Mouse (Mus musculus) fat pad, adult 2 months (tissue): Measurements from ENCODE around the gene Dapk1.

Experiments
- DNase-seq: peaks from one replicate; pipeline ENCODE4 v3.0.0-alpha.2; 2011; ENCODE audit warnings: low read depth, low spot score; ENCODE audit errors: extremely low read depth

Dapk1 gene

DNA sequence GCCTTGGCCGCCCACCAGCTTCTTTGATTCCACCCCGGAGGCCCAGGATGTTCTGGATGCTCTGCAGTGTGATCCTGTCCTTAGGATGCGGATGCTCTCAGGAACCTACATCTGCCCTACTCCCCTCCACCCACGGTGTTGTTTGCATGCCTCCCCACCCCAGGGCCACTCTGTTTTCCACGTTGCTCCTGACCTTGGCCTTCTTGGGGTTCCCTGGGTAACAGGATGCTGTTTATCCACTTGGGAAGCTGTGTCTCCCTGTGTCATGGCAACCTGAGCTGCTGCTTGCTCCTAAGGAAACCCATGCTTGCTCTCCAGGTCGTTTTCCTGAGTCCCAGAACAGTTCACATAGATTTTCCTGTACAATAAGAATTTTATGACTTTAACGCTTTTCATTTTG is 86.1 kb downstream of the Dapk1 start:
- no peak for DNase-seq

DNA sequence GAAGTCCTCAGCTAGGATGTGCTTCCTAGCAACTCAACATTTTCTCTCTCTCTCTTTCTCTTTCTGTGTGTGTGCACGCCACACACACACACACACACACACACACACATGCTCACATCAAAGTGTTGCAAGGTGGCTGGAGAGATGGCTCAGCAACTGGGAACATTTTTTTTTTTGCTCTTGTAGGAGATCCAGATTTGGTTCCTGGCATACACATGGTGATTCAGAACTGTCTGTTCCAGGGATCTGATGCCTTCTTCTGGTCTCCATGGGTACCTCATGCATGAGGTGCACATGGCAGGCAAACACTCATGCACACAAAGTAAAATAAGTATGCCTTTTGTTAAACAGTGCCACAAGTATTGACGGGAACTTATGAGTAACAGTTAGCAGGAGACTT is 89.2 kb downstream of the Dapk1 start:
- no peak for DNase-seq

DNA sequence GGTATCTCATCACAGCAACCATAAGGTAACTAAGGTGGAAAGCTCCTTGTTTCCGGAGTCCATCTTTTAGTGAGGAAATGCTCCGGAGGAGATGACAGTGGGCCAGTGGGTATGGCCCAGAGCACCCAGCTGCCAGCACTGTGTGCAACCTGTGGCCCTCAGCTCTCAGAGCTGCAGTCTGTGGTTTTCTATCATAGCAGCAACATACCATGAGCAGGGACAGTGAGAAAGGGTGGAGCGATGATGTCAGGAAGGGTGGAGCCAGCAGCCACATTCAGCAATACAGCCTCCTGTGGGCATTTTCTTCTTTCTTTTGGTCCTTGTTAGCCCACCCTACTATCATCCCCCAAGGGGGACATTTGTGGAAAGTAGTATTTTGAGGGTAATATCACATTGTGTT is 90.2 kb downstream of the Dapk1 start:
- no peak for DNase-seq

DNA sequence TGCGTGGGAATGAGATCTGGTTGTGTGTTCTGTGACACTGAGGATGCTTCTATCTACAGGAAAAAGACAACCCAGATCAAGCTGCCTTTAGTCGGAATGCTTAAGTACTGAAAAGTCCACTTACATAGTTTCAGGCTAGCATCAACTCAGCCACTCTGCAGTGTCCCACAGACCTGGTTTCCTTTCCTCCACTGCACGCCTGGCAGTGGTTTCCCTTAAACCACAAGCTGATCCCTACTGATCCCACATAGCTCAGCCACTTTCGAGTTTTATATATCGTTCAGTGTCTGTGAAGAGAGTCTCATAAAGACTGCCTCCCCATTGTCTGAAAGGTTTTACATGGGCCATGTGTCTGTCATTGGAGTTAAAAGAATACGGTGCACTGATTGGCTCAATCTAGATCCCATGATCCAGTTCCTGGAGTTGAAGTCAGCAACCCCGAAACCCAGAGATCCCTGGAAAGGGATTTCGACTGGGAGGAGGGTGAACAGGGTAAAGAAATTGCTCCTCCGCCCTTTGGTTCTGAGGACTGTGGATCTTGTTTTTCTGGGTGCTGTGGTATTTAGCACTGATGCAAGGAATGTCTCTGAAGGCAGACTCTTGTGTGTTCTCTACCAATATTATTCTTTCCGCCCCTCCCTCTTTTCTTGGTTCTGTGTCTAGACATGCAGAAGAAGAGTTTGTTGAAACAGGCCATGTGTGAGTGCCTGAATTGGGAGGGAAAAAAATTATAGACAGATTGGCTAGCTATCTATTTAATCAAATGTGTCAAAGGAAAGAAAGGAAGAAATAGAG is 93.6 kb downstream of the Dapk1 start:
- DNase-seq: no peak

DNA sequence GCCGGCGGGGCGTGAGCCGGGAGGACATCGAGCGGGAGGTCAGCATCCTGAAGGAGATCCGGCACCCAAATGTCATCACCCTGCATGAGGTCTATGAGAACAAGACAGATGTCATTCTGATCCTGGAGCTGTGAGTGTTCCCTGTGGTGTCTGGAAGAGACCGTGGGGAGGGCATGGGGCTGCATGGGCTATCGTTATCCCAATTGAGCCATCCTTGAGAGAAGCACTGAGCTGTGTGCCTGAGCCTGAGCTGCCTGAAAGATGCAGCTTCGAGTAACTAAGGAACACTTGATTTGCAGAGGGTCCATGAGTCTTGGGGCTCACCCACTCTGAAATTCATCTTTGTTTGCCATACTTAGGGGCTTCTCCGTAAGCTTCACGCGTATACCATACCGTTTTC is 94.6 kb downstream of the Dapk1 start:
- no peak for DNase-seq

DNA sequence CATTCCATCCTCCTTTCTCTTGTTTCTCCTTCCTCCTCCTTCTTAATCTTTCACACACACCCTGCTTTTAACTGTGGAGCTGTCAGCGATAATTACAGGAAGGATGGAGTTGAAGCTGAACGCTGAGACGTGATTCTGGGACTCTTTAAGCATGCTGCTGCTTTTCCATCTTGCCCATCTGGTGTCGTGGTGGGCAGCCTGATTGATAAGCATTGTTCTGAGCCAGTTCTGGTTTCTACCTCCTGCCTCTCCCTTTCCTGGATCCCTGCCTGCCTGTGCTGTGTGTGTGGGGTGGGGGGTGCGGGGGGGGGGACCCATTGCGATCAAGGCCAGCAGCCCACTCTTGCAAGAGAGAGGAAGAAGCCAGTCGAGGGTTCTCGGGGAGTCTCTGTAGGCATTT is 95.0 kb downstream of the Dapk1 start:
- DNase-seq: no peak

DNA sequence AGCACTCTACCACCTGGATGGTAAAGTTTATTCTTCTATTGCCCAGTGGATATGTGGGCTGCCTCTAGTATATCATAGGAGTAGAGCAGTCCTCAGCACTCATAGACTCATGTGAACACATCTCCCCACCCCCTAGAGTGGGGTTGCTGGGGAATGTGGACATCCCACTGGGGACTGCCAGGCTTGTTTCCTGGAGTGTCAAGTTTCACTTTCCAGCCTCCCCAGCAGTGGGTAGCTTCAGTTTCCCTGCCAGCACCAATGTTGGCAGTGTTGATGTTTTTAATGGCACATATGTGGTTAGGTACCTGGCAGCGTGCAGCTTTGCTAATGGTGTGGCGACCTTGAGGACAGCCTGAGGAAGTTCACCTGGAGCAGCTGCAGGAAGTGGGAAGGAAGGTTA is 96.3 kb downstream of the Dapk1 start:
- no peak for DNase-seq

DNA sequence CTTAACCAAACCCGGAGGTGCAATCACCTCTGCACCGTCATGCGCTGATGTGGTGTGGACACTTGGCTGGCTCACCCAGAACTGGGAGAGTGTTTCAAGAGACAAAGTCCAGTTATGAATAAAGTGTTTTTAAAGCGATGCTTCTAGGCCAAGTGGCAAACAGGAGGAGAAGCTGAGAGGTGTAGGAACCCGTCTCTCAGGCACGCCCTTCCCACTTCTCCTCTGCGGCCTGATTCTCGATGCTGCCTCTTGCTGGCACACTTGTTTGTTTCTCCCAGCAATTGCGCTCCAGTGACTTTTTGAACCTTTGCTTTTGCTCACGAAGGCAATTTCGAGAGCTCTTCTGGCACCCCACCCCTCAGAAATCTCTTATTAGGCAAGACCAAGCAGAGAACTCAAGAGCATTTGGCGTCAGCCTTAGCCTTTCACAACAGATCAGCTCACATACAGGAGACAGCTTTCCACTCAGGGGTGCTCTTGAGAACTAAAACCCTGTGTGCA is 100.0 kb downstream of the Dapk1 start:
- peak; percentile 97 for DNase-seq

DNA sequence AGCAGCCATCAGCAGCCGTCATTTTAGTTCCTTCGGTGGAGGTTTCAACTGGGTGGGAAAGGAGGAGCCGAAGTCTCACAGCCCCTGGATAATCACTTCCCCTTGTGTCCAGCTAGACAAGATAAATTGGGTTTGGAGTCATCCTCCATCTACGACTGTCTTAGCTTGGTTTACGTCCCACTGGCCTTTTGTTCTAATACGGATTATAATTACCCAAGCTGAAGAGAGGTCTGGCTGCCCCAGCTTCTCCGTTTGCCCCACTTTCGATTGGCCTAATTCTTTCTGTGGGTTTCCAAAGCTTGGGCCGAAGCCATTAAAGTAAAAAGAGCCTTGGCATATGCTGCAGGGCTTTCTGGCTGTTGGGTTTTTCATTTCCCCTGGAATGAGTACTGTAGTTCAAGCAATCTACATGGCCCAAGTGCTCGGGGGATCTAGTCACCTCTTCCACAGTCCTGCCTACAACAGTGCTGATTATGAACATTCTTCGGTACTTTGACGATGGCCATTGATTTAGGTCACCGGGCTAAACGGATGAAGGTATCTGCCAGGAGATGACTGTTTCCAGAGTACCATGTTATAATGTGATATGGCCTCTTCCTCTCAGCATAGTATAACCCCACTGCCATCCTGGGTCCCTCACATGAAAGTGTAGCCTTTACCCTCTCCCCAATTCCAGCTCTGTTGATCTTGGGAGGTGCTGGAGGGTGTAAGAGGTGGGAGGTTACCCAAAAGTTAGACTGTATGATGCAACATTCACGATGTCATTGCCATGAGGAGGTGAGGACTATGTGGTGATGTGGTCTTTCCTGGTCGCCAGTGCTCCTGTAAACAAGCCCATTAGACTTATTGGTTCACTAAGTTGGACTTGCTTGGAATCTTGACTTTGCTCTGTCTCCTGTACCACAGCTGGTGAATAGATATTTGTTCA is 106.1 kb downstream of the Dapk1 start:
- no peak for DNase-seq

DNA sequence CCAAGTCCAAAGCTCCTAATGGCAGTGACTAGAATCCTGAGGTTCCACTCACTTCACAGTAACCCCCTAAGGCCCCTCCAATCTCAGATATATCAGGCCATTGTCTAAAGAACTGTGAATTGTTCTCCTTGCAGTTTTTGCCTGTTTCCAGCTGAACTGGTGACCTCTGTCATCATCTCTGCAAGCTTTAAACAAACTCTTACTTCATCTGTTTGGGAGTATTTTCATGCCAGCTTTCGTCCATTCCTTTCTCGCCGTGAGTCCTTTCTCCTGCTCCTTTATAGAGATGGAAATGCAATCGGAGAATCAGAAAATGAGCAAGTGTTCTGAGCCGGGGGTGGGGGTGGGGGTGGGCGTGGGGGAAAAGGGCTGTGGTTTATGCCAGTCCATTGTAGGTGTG is 107.4 kb downstream of the Dapk1 start:
- DNase-seq: no peak

DNA sequence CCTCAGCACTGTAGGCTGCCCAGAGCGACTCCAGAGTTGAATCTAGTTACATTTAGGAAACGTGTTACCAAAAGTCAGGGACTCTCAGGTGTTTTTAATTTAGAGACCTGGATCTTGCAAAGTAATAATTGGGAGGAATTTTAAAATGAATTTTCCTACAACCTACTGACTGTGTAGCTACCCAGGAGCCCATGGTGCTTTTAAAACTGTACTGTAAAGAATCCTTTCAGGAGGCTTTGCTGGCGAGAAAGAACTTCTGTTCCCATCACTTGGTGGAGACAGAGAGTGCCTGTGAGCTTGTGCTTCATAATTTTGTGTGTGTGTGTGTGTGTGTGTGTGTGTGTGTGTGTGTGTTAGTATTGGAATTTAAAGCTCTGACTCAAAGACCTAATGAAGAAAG is 109.2 kb downstream of the Dapk1 start:
- no peak for DNase-seq

DNA sequence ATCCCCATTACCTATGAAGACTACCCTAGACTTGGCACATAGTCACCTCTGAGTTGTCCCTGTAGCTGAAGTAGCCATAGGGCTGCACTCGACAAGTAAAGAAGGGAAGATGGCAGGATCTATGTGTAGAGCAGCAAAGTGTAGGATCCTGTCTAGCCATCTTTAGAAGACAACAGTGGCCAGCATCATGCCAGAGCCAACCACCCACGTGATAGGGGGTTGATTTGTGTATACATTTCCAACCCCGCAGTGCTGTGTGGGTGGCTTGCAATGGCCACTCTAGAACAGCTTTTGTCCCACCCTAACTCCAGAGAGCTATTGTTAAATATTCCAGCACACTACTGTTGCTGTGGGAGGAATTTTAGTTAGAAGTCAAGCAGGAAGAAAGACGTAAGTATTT is 111.8 kb downstream of the Dapk1 start:
- no peak for DNase-seq

DNA sequence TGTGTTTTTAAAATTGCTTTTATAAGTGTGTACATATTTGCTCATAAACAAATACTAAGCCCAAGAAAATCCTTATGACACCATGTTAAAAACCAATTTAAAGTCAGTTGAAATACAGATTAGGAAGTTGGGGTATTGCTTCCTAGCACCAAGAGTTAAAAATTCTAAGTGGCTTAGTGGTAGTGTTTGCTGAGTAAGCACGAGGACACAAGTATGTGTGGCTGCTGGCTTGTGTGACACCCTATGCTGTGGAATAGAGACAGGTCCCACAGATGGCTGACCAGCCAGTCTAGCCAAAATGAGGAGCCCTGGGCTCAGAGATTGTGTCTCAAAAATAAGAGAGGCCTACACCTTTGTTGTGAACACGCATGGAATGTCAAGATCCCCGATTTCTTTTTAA is 114.4 kb downstream of the Dapk1 start:
- no peak for DNase-seq

DNA sequence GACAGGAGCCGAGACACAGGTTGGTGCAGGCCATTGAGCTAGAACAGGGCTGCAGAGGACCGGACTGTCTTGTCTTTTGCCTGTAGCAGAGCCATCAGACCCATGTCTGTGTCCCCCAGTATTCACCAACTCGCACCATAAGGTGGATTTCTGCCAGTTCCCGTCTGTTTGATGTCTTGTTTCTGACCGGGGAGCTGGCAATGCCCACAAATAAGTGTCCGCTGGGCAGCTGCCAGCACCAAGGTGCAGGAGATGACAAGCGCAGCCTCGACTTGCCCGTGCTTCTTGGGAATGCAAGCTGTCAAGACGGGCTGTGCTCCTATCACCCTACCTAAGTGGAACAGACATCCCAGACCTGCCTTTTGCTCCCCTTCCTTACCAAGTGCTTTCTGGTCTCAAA is 115.7 kb downstream of the Dapk1 start:
- DNase-seq: no peak

DNA sequence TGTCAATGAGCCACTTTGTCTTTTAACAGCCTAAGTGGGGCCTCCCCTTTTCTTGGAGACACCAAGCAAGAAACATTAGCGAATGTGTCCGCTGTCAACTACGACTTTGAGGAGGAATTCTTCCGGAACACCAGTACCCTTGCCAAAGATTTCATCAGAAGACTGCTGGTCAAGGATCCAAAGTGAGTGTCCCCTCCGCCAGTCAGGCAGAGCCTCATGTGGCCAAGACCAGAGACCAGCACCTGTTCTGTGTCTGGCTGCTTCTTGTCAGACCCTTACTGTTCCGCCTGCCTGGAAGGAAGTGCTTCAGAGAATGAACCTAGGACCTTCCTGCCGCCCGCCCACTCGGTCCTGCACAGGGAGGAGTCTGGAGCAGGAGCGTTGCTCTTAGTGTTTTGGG is 117.8 kb downstream of the Dapk1 start:
- DNase-seq: no peak

DNA sequence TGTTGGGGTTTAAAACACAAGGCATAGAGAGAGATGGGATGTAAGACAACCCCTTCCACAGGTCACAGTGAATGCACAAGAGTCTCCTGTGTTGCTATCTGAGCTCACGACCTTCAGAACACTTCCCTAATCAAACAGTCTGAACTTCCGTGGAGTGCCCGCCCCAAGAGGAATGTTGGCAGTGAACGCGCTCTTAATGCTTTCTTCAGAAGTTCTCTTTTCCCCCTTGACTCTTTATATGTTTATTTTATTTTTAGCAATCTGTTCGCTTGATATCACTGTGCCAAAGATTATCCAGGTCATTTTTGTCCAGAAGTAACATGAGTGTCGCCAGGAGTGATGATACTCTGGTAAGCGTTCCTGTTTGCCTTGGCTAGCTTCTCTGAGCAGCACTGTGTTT is 121.0 kb downstream of the Dapk1 start:
- DNase-seq: no peak

DNA sequence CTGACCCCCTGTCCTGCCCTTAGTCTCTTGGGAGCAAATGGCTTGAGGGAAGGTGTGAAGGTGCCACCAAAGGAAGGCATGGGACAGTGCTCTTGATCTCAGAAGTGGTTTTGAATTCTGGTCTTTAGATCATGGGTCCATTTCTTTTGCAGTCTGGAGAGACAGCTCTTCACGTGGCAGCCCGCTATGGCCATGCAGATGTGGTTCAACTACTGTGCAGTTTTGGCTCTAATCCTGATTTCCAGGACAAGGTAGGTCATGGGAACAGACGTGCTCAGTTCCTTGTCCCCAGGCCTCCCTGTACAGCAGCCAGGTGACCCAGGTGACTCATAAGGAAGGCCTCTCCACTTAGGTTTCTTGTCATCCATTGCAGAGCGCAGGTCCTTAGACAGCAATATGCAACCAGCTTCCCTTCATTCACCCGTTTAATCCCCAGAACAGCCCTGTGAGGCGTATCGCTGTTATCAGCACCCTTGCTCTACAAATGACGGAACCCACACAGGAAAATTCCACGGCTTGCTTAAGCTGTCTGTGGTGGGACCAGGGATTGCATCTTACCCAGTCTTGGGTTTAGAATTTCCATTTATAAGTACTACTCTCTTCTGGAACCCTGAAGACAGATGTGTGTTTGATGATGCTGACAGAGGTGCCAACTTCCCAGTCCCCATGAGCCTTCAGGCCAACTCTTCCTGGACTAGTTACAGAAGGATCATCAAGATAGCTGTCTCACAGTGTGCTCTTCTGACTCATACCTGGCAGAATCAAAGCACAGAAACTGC is 126.7 kb downstream of the Dapk1 start:
- no peak for DNase-seq

DNA sequence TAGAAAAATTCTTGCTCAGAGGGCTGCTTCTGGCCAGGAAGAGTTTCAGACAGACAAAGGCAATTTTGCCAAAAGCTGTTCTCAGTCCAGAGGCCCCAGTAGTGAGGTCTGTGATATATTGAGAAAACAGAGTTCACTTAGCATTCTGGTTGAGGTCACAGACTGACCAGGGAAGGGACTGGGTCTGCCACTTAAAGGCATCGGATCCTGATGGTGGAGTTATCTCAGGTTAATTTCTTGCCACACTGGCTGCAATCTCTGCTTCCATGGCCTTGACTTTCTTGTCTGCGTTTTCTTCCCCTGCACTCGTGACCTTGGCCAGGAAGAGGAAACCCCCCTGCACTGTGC is 127.3 kb downstream of the Dapk1 start:
- no peak for DNase-seq

DNA sequence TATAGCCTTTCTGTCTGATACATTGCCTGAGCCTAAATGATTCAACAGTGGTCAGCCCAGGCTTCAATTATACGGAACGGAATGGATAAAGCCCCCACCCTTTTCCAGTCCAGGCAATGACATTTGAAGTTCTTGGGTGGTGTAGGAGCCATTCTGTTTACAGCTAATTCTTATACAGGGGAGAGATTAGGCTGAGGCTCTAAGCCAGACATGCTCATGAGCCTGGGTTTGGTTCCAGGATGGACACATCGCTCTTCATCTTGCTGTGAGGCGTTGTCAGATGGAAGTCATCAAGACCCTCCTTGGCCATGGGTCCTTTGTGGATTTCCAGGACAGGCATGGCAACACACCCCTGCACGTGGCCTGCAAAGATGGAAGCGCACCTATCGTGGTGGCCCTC is 128.8 kb downstream of the Dapk1 start:
- DNase-seq: no peak

DNA sequence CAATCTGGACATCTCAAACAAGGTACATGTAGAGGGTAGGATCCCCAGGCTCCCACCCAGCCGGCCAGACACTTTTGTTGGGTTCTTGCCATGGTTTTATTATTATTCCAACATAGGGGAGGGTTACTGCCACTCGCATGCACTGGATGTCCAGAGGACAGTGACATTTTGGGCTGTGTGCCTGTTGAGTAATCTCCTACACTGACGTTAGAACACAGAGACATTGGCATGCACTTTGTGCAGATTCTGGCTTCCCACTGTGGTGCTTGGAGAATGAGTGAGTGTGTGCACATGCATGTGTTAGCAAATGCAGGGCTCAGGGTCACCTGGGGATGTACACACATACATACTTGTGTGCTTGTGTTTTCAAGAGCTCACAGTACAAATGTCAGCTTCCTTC is 129.3 kb downstream of the Dapk1 start:
- no peak for DNase-seq

DNA sequence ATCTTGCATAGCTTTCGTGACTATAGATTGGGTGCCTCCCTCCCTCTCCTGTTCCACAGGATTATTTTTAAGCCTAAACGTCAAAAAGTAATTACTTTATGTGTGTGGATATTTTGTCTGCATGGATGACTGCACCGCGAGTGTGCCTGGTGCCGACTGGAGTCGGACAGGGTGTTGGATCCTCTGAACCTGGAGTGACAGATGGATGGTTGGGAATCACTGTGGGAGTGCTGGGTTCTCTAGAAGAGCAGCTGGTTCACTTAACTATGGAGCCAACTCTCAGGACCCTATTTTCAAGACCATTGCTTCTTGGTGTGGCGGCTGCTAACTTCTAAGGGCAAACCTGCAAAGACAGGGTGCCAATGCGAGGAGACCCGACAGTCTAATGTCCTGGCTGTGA is 133.6 kb downstream of the Dapk1 start:
- DNase-seq: no peak
